Mouse (Mus musculus) bone marrow, adult 2 months (tissue): ENCODE measurements around the gene Ampd3.

Experiments
- CTCF ChIP-seq: fragments of 200-500 bp; IDR thresholded peaks from 2 replicates; pipeline ENCODE4 v1.5.1; 2011; ENCODE audit warnings: low read length, control low read depth; ENCODE audit not compliant: control insufficient read depth, insufficient read depth
- POLR2A ChIP-seq: fragments of 200-500 bp; IDR thresholded peaks from 2 replicates; pipeline ENCODE4 v1.6.1; 2011; ENCODE audit warnings: low read depth, mild to moderate bottlenecking, control low read depth, low read length, borderline replicate concordance; ENCODE audit not compliant: control insufficient read depth

DNA sequence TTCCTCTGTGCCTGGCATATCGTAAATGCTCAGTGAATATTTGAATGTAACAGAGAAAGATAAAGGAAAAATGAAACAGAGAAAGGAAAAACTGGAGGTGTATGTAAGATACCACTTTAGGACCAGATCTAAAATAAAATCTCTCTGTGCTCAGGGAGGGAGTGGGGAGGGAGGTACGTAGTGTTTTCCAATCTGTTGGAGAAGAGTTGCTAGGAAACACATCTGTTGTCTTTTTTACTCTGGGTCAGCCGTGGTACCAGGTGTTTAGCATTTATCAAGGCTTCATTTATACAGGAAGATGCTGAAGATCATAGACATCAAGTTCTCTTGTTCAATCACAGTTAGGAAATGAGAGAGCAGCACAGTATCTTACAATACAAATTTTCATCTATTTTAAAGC is 86.5 kb downstream of the Ampd3 start:
- TF ChIP-seq CTCF (no peak), POLR2A (no peak)
